Mouse (Mus musculus) heart, postnatal 14 days (tissue): Measurements from ENCODE around the gene Ptgds. TPM values are rescaled to one million over a fixed set of nuclear protein-coding genes. Genes with fewer than 3 reads are reported as not detected.
A peak's percentile ranks its signal among the peaks of the same experiment; 100 is the strongest.

Source experiments
- DNase-seq, 2 experiments: peaks; one replicate each; pipeline ENCODE4 v3.0.0; 2021 to 2022
- intact Hi-C: fragments of 180-260 bp; cut with DNase I; formaldehyde crosslinking; loops from one replicate; pipeline ENCODE4 v1.15.1; 2025
- long read RNA-seq, 2 experiments: library from polyadenylated mRNA; stranded (forward); transcript quantifications; one replicate each; pipeline ENCODE4 v2.0.0; 2021
- total RNA-seq, 2 experiments: library from RNA; stranded (reverse); gene quantifications; 2 replicates each; pipeline ENCODE4 v1.2.3; 2021

Ptgds gene
- total RNA-seq: 10 to 100 TPM; 30.9 to 38.6 TPM
- long read RNA-seq, experiment 1, transcript Ptgds-201 (7 exons, 901 nt): major isoform, 10 of 43 reads
- long read RNA-seq, experiment 1, transcript Ptgds-204 (6 exons, 645 nt): major isoform, 10 of 43 reads
- long read RNA-seq, experiment 1, partial matches to known transcripts: 16 of 43 reads
- long read RNA-seq, experiment 1, other reads (novel, unspliced or antisense): 1 of 43 reads
- long read RNA-seq, experiment 2, transcript Ptgds-201 (7 exons, 901 nt): minor isoform, 5 of 23 reads
- long read RNA-seq, experiment 2, transcript Ptgds-203 (7 exons, 775 nt): major isoform, 8 of 23 reads
- long read RNA-seq, experiment 2, partial matches to known transcripts: 6 of 23 reads
- long read RNA-seq, experiment 2, other reads (novel, unspliced or antisense): 1 of 23 reads

GRCm38 (mm10) chr2:25469969-25470368, at the start of gene Ptgds:
Ptgds (minus strand) TSS chr2:25470046.
- no peak for DNase-seq
- intact Hi-C loops: no loop called here

- intact Hi-C loops: loop anchor here (2.0 kb wide), 1 partner anchor 41 kb away; no protein-coding TSS in a partner anchor
- DNase-seq: no peak
These were observed 40.1 kb upstream of the Ptgds start for GRCm38 (mm10) chr2:25509912-25510311.

- intact Hi-C loops: no loop called here
- DNase-seq: no peak
These were observed 37.1 kb upstream of the Ptgds start for GRCm38 (mm10) chr2:25506964-25507363.

DNA sequence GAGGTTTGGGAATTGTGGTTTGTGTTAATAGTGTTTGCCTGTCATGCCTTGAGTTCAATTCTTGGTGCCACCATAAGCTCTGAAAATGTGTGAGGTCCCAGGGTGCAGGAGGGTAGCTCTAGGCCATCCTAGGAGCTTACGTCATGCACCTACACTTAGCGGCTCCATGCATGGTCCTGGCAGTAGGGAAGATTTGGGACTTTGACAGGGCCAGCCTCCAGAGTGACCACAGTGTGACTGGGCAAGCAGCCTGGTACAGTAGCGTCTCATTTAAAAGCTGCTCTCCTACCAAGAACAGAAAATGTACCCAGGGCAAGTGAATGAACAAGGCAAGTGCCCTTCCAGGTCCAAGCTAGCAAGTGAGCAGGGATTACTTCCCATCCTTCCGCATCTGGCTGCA, 36.0 kb upstream of the Ptgds start:
- intact Hi-C loops: no loop called here
- DNase-seq: no peak

GRCm38 (mm10) chr2:25505000-25505399, 35.2 kb upstream of the Ptgds start:
- intact Hi-C loops: no loop called here
- no peak for DNase-seq

- DNase-seq: no peak
- intact Hi-C loops: no loop called here
These were observed 34.7 kb upstream of the Ptgds start for GRCm38 (mm10) chr2:25504538-25504937.

DNA sequence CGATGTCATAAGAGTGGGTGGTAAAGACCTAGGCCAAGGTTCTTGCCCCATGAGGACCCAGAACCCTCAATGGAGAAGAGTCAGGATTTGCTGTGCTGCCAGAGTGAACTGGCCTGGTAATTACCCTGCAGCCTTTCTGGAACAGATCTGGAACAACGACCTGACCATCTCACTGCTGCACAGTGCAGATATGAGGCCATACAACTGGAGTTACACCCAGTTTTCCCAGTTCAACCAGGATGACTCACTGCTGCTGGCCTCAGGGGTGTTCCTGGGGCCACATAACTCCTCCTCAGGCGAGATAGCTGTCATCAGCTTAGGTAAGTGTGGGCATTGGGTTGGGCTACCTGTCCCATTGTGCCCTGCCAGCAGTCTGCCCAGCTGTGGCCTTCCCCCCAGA, 32.9 kb upstream of the Ptgds start:
- DNase-seq: no peak
- intact Hi-C loops: no loop called here

DNA sequence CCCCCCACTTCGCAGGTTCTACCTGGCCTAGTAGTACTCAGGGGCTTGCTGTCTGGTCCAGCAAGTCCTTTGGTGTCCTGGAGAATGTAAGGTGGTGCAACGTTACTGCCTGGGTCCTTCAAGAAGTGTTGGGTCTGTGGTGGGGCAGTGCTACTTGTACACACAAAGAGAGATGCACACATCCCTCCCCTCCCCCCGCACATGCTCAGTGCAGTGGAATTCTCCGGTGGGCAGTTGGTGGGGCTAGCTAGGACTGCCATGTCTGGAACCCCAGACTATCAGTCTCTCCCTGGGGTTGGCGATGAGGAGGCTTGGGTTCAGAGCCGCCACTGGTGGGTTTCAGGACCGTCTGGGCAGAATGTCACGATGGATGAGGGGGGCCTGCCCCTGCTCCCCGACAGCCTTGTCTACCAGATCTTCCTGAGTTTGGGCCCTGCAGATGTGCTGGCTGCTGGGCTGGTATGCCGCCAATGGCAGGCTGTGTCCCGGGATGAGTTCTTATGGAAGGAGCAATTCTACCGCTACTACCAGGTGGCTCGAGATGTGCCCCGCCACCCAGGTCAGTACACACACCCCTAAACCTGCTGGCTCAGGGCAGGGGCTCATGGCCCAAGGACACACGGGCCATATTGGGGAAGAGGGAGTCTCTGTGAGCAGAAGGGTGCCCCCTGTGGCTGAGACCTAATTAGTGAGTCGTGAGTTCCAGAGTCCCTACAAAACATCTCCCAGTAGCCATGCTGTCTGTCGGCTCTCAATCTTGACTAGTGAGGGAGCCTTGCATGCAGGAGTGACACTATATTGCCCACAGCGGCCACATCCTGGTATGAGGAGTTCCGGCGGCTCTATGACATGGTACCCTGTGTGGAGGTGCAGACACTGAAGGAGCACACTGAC, 32.0 kb upstream of the Ptgds start, which contains the start of gene C8g:
TSS of gene C8g (minus strand) at position 127 of the 894 bp plus-strand sequence.
- no peak for DNase-seq
- intact Hi-C loops: no loop called here

DNA sequence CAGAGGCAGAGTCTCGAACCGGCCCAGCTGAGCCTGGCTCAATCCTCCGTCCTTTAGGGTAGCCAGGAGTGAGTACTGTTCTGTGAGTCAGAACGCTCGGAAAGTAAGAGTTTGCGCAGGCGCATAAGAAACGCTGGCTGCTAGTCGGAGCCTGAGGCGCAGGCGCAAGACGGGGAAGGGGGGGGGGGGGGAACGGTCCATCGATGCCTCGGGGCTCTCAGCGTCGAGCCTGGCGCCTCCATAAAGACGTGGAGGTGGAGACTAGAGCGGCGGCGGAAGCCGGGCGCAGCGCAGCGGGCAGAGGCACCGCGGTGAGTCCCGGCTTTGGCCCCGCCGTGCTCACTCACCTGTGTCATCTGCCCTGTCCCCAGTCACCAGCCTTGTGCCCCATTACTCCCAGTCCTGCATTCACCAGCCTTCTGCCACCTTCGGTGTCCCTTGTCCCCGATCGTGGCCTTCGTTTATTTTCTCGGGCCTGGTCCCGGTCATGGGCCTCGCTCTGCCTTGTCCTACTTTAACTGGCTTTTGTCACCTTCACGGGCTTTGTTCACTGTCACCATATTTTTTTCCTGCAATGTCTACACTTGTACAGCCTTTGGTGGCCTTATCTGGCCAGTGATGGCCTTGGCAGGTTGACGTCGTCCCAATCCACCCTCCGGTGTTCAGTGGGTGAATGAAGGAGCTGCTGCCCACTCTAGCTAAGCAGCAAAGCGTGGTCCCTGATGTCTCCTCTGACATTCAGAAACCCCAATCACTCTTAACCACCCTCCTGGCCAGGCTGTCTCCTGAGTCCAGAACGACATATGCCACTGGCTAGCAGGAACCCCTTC, 30.9 kb upstream of the Ptgds start, which contains the start of gene Fbxw5:
TSS of gene Fbxw5 (plus strand) at position 175 of the 830 bp plus-strand sequence.
- DNase-seq: peak; percentile 85 to 86

GRCm38 (mm10) chr2:25500071-25500575, 30.3 kb upstream of the Ptgds start:
- intact Hi-C loops: no loop called here
- no peak for DNase-seq

More for the DNA sequence above, 30.9 kb upstream of the Ptgds start, which contains the start of gene Fbxw5:
- intact Hi-C loops: no loop called here

GRCm38 (mm10) chr2:25498622-25499478, 29.0 kb upstream of the Ptgds start:
- intact Hi-C loops: no loop called here
- DNase-seq: no peak

DNA sequence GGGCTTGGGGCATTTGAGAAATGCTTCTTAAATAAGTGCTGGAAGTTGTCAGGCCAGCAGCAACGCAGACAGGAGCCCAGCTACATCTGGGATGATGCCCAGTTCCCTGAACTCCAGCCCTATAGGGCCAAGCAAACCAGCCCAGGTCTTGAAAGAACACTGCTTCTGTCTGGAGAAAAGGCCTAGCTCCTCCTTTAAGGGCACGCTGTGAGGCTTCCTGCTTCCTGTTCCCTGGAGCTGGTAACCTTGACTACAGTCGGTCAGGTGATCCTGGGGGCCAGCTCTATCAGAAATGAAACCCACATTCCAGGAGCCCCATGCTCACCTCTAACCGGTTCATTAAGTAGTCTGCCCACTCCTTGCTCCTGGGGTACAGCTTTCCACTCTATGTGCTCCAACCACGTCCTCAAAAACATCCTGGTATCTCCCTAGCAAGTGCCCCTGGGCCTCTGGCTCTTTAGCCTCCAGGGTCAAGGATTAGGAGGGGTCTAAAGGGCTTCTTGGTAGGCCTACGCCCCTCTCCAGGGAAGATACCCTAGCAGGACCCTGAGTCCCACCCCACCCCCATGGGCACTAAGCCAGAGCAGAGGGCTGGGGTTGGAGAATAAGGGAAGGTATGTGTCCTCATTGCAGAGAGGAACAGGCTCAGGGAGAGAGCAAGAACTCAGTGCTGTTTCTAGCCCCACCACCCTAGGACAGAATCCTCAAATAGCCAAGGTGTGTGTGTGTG, 28.2 kb upstream of the Ptgds start:
- intact Hi-C loops: no loop called here
- DNase-seq: no peak

- intact Hi-C loops: no loop called here
- no peak for DNase-seq
These were observed 26.6 kb upstream of the Ptgds start for GRCm38 (mm10) chr2:25496462-25496861.

- intact Hi-C loops: no loop called here
- DNase-seq: no peak
These were observed 23.7 kb upstream of the Ptgds start, which contains the start of gene Lcn12 for GRCm38 (mm10) chr2:25493476-25493961. Lcn12 (minus strand) TSS chr2:25493911.

GRCm38 (mm10) chr2:25492988-25493387, 23.1 kb upstream of the Ptgds start:
- no peak for DNase-seq
- intact Hi-C loops: no loop called here

DNA sequence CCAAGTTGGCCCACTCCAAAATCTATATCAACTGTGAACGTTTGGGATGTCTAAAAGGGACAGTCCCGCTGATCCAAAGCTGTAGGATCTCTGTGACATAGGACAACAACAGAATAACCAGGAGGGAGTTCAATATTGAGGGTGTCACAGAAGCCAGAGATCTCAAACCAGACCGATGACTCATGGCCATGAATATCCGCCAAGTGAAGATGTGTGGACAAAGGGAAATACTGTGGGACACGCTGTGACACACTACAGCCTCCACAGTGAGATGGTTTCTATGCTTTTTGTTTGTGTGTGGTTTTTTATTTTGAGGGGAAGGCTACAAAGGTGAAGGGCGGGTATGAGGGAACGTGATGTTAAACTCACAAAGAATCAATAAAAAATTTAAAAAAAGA, 18.8 kb upstream of the Ptgds start:
- intact Hi-C loops: no loop called here
- DNase-seq: no peak

- DNase-seq: no peak
- intact Hi-C loops: no loop called here
These were observed 18.3 kb upstream of the Ptgds start for GRCm38 (mm10) chr2:25487965-25488670.
